Comparison of ENCODE assay signal across 9 mouse cellular contexts in genomic region chr15:102987124-102987833, GRCm38 (mm10). TPM values are rescaled to one million over a fixed set of nuclear protein-coding genes. Genes with fewer than 3 reads are reported as not detected.
DNase-seq lines count a peak whose midpoint lies in the region; ATAC-seq and TF ChIP-seq lines count a peak whose summit lies in the region.
"Had no signal": no experiment of that assay in that cellular context is flagged by ENCODE, and none has a peak within 500 bp of the region (broad histone marks: within the 10 kb centered on the region; RNA-seq: fewer than 3 reads in every experiment).

No protein-coding gene starts in this region.

- ATAC-seq in kidney, embryonic 16.5 days (ENCODE audit: low FRiP score, low TSS enrichment): 0 out of 2 replicates have a peak, but pooled peaks have one; percentile 17
- ATAC-seq in liver, embryonic 13.5 days (ENCODE audit: low read depth): no peak
- ATAC-seq in neural tube, embryonic 13.5 days (ENCODE audit: low read depth): peak; percentile 21
- peak; percentile 63 for ATAC-seq in stomach, postnatal 0 days (ENCODE audit: low FRiP score, low TSS enrichment)

- no peak overlapping the region for H3K27ac ChIP-seq in heart, embryonic 10.5 days
- peak overlapping the region; percentile 78 for H3K27ac ChIP-seq in kidney, embryonic 16.5 days (ENCODE audit: low read length)
- H3K27ac ChIP-seq in liver, embryonic 13.5 days: no peak overlapping the region
- H3K27ac ChIP-seq in neural tube, embryonic 13.5 days (replicated peaks): peak overlapping the region; percentile 99
- H3K27ac ChIP-seq in stomach, postnatal 0 days (replicated peaks): no peak overlapping the region

- no peaks in the 10 kb centered on the region for H3K27me3 ChIP-seq in C2C12 (ENCODE audit: control insufficient read depth, insufficient read depth, insufficient read length)
- peaks cover 100% of the 10 kb centered on the region for H3K27me3 ChIP-seq in heart, embryonic 10.5 days (ENCODE audit: insufficient read depth, poor library complexity, severe bottlenecking)
- H3K27me3 ChIP-seq in kidney, embryonic 16.5 days (ENCODE audit: insufficient read depth, low read length): peaks cover 44% of the 10 kb centered on the region
- H3K27me3 ChIP-seq in liver, embryonic 13.5 days: peaks cover 99% of the 10 kb centered on the region
- peaks cover 17% of the 10 kb centered on the region for H3K27me3 ChIP-seq in neural tube, embryonic 13.5 days
- peaks cover 32% of the 10 kb centered on the region for H3K27me3 ChIP-seq in stomach, postnatal 0 days (ENCODE audit: control insufficient read depth, insufficient read depth, low read length)

- no peak overlapping the region for H3K4me3 ChIP-seq in C2C12 (ENCODE audit: insufficient read depth, poor library complexity, severe bottlenecking)
- no peak overlapping the region for H3K4me3 ChIP-seq in heart, embryonic 10.5 days
- no peak overlapping the region for H3K4me3 ChIP-seq in kidney, embryonic 16.5 days (ENCODE audit: low read length)
- H3K4me3 ChIP-seq in liver, embryonic 13.5 days (replicated peaks): no peak overlapping the region
- peak overlapping the region; percentile 90 for H3K4me3 ChIP-seq in neural tube, embryonic 13.5 days
- no peak overlapping the region for H3K4me3 ChIP-seq in stomach, postnatal 0 days (ENCODE audit: low read depth, low read length)
- H3K4me3 ChIP-seq: erythroblast, embryonic 14.5 days had no signal

- H3K9me3 ChIP-seq in heart, embryonic 10.5 days: no peaks in the 10 kb centered on the region
- no peaks in the 10 kb centered on the region for H3K9me3 ChIP-seq in kidney, embryonic 16.5 days (ENCODE audit: low read length)
- no peaks in the 10 kb centered on the region for H3K9me3 ChIP-seq in liver, embryonic 13.5 days (replicated peaks)
- no peaks in the 10 kb centered on the region for H3K9me3 ChIP-seq in neural tube, embryonic 13.5 days
- no peaks in the 10 kb centered on the region for H3K9me3 ChIP-seq in stomach, postnatal 0 days (ENCODE audit: control insufficient read depth, low read length)

- H3K9ac ChIP-seq in kidney, embryonic 16.5 days (replicated peaks; ENCODE audit: low read length): peak overlapping the region; percentile 51
- H3K9ac ChIP-seq in liver, embryonic 13.5 days: no peak overlapping the region
- H3K9ac ChIP-seq in neural tube, embryonic 13.5 days: peak overlapping the region; percentile 100
- no peak overlapping the region for H3K9ac ChIP-seq in stomach, postnatal 0 days (ENCODE audit: low read length)

- H3K4me2 ChIP-seq in kidney, embryonic 16.5 days (replicated peaks; ENCODE audit: low read depth, low read length): peak overlapping the region; percentile 26
- H3K4me2 ChIP-seq in liver, embryonic 13.5 days: no peak overlapping the region
- peak overlapping the region; percentile 91 for H3K4me2 ChIP-seq in neural tube, embryonic 13.5 days
- no peak overlapping the region for H3K4me2 ChIP-seq in stomach, postnatal 0 days (replicated peaks; ENCODE audit: low read depth)

- WGBS in heart, embryonic 10.5 days: 3% methylated on average over 21 of the region's 21 CpGs
- 6% methylated on average over 21 of the region's 21 CpGs for WGBS in kidney, embryonic 16.5 days
- 4% methylated on average over 21 of the region's 21 CpGs for WGBS in liver, embryonic 13.5 days (ENCODE audit: insufficient replicate concordance)
- 4% methylated on average over 21 of the region's 21 CpGs for WGBS in neural tube, embryonic 13.5 days
- 6% methylated on average over 21 of the region's 21 CpGs for WGBS in stomach, postnatal 0 days

- peak; percentile 94 for TF ChIP-seq CTCF in C2C12 (IDR thresholded peaks at IDR 0.05; ENCODE audit: control insufficient read depth, insufficient read depth, insufficient read length)
- peak; percentile 94 for TF ChIP-seq CTCF in stomach, postnatal 0 days (IDR thresholded peaks at IDR 0.05; ENCODE audit: low read depth)

- H3ac ChIP-seq in C2C12 (ENCODE audit: control insufficient read depth, insufficient read length, low read depth): no peak overlapping the region

- H3K36me3 ChIP-seq in C2C12 (ENCODE audit: control insufficient read depth, insufficient read depth): peaks cover 27% of the 10 kb centered on the region
- no peaks in the 10 kb centered on the region for H3K36me3 ChIP-seq in heart, embryonic 10.5 days
- no peaks in the 10 kb centered on the region for H3K36me3 ChIP-seq in kidney, embryonic 16.5 days (ENCODE audit: insufficient read depth, low read length)
- no peaks in the 10 kb centered on the region for H3K36me3 ChIP-seq in liver, embryonic 13.5 days
- no peaks in the 10 kb centered on the region for H3K36me3 ChIP-seq in neural tube, embryonic 13.5 days
- H3K36me3 ChIP-seq in stomach, postnatal 0 days (ENCODE audit: control insufficient read depth, insufficient read depth, low read length): no peaks in the 10 kb centered on the region

- TF ChIP-seq EP300 in stomach, postnatal 0 days (optimal IDR thresholded peaks at IDR 0.05): no peak

- peaks cover 9% of the 10 kb centered on the region; the same call in 1 of the 2 replicates for H3K4me1 ChIP-seq in heart, embryonic 10.5 days
- H3K4me1 ChIP-seq in kidney, embryonic 16.5 days (ENCODE audit: insufficient read depth, low read length): peaks cover 75% of the 10 kb centered on the region
- H3K4me1 ChIP-seq in liver, embryonic 13.5 days (replicated peaks): no peaks in the 10 kb centered on the region
- H3K4me1 ChIP-seq in neural tube, embryonic 13.5 days (replicated peaks): peaks cover 95% of the 10 kb centered on the region
- H3K4me1 ChIP-seq in stomach, postnatal 0 days (replicated peaks; ENCODE audit: control insufficient read depth, insufficient read depth): no peaks in the 10 kb centered on the region

- peaks cover 18% of the 10 kb centered on the region for H3K79me3 ChIP-seq in C2C12 (ENCODE audit: low read depth)

- DNase-seq in adrenal gland, postnatal 14 days: peak; percentile 96
- DNase-seq in embryo, embryonic 9.5 days (ENCODE audit: extremely low spot score): peak; percentile 94
- peak; percentile 94 for DNase-seq in heart, embryonic 10.5 days (ENCODE audit: low spot score)
- DNase-seq in liver, embryonic 13.5 days: peak; percentile 55
- DNase-seq in stomach, postnatal 0 days (ENCODE audit: low spot score): peak; percentile 92

- H3K79me2 ChIP-seq in C2C12 (ENCODE audit: control insufficient read depth, insufficient read depth): peaks cover 70% of the 10 kb centered on the region

TF ChIP-seq in C2C12, 6 proteins besides CTCF, POLR2A, EP300 and RAD21 (continues in another document):
- TF ChIP-seq MYOG (IDR thresholded peaks at IDR 0.05; ENCODE audit: control insufficient read depth, extremely low read depth, insufficient read length) (no peak), MAX (IDR thresholded peaks at IDR 0.05) (peak; percentile 42), MYOD1 (IDR thresholded peaks at IDR 0.05; ENCODE audit: control insufficient read depth, insufficient read length, low read depth) (no peak)

RNA-seq across cellular contexts. Expression of gene Hoxc8, which starts 3.1 kb away (rescaled TPM):
- polyA plus RNA-seq in C2C12 (2012; fragmentation: generic; extraction: Trizol): 1.1 TPM
- total RNA-seq in adrenal gland, postnatal 14 days (2021): 19.2 and 20.1 TPM in 2 replicates
- polyA plus RNA-seq in heart, embryonic 10.5 days (2016; fragmentation: Nextera tagmentation; extraction: Ambion mirVana): 0.06 and 1.7 TPM in 2 replicates
- polyA plus RNA-seq in kidney, embryonic 16.5 days (2015; fragmentation: Nextera tagmentation; extraction: Ambion mirVana): 6.6 and 9.2 TPM in 2 replicates
- polyA plus RNA-seq in liver, embryonic 13.5 days (2015; fragmentation: Nextera tagmentation; extraction: Ambion mirVana): 0.19 and 0.20 TPM in 2 replicates
- 75.8 and 85.5 TPM in 2 replicates for polyA plus RNA-seq in neural tube, embryonic 13.5 days (2015; fragmentation: Nextera tagmentation; extraction: Ambion mirVana)
- 7.1 and 7.3 TPM in 2 replicates for polyA plus RNA-seq in stomach, postnatal 0 days (2015; fragmentation: Nextera tagmentation; extraction: Ambion mirVana)
- polyA plus RNA-seq: erythroblast, embryonic 14.5 days had no signal

RNA-seq across cellular contexts. Expression of gene Hoxc6, which starts 10.8 kb away (rescaled TPM):
- polyA plus RNA-seq in C2C12 (2012; fragmentation: generic; extraction: Trizol): 10.6 TPM
- 37.4 and 43.2 TPM in 2 replicates for total RNA-seq in adrenal gland, postnatal 14 days (2021)
- polyA plus RNA-seq in heart, embryonic 10.5 days (2016; fragmentation: Nextera tagmentation; extraction: Ambion mirVana): 0.23 and 1.8 TPM in 2 replicates
- polyA plus RNA-seq in kidney, embryonic 16.5 days (2015; fragmentation: Nextera tagmentation; extraction: Ambion mirVana): 7.6 and 11.0 TPM in 2 replicates
- polyA plus RNA-seq in liver, embryonic 13.5 days (2015; fragmentation: Nextera tagmentation; extraction: Ambion mirVana): 0.13 and 0.14 TPM in 2 replicates
- polyA plus RNA-seq in neural tube, embryonic 13.5 days (2015; fragmentation: Nextera tagmentation; extraction: Ambion mirVana): 46.8 and 51.1 TPM in 2 replicates
- polyA plus RNA-seq in stomach, postnatal 0 days (2015; fragmentation: Nextera tagmentation; extraction: Ambion mirVana): 3.3 and 4.9 TPM in 2 replicates
- polyA plus RNA-seq: erythroblast, embryonic 14.5 days had no signal

RNA-seq across cellular contexts. Expression of gene Hoxc9, which starts 11.0 kb away (rescaled TPM):
- 9.4 TPM for polyA plus RNA-seq in C2C12 (2012; fragmentation: generic; extraction: Trizol)
- total RNA-seq in adrenal gland, postnatal 14 days (2021): 1.8 and 2.1 TPM in 2 replicates
- polyA plus RNA-seq in heart, embryonic 10.5 days (2016; fragmentation: Nextera tagmentation; extraction: Ambion mirVana): 0.49 TPM in 1 of 2 replicates, not detected in the other
- 7.4 and 9.2 TPM in 2 replicates for polyA plus RNA-seq in kidney, embryonic 16.5 days (2015; fragmentation: Nextera tagmentation; extraction: Ambion mirVana)
- polyA plus RNA-seq in liver, embryonic 13.5 days (2015; fragmentation: Nextera tagmentation; extraction: Ambion mirVana): 0.07 TPM in 1 of 2 replicates, not detected in the other
- 40.9 and 43.4 TPM in 2 replicates for polyA plus RNA-seq in neural tube, embryonic 13.5 days (2015; fragmentation: Nextera tagmentation; extraction: Ambion mirVana)
- not detected in 2 replicates for polyA plus RNA-seq in stomach, postnatal 0 days (2015; fragmentation: Nextera tagmentation; extraction: Ambion mirVana)
- polyA plus RNA-seq: erythroblast, embryonic 14.5 days had no signal

RNA-seq across cellular contexts. Expression of gene Hoxc5, which starts 20.0 kb away (rescaled TPM):
- 1.6 TPM for polyA plus RNA-seq in C2C12 (2012; fragmentation: generic; extraction: Trizol)
- 6.9 and 7.4 TPM in 2 replicates for total RNA-seq in adrenal gland, postnatal 14 days (2021)
- 0.60 and 5.5 TPM in 2 replicates for polyA plus RNA-seq in heart, embryonic 10.5 days (2016; fragmentation: Nextera tagmentation; extraction: Ambion mirVana)
- polyA plus RNA-seq in kidney, embryonic 16.5 days (2015; fragmentation: Nextera tagmentation; extraction: Ambion mirVana): 4.3 and 5.9 TPM in 2 replicates
- 0.27 and 0.28 TPM in 2 replicates for polyA plus RNA-seq in liver, embryonic 13.5 days (2015; fragmentation: Nextera tagmentation; extraction: Ambion mirVana)
- 18.8 and 32.2 TPM in 2 replicates for polyA plus RNA-seq in neural tube, embryonic 13.5 days (2015; fragmentation: Nextera tagmentation; extraction: Ambion mirVana)
- polyA plus RNA-seq in stomach, postnatal 0 days (2015; fragmentation: Nextera tagmentation; extraction: Ambion mirVana): 18.0 and 18.2 TPM in 2 replicates
- polyA plus RNA-seq: erythroblast, embryonic 14.5 days had no signal

RNA-seq across cellular contexts. Expression of gene Hoxc10, which starts 20.7 kb away (rescaled TPM):
- polyA plus RNA-seq in C2C12 (2012; fragmentation: generic; extraction: Trizol): 49.6 TPM
- total RNA-seq in adrenal gland, postnatal 14 days (2021): 0.19 and 1.1 TPM in 2 replicates
- 0.07 and 0.62 TPM in 2 replicates for polyA plus RNA-seq in heart, embryonic 10.5 days (2016; fragmentation: Nextera tagmentation; extraction: Ambion mirVana)
- 49.0 and 54.0 TPM in 2 replicates for polyA plus RNA-seq in kidney, embryonic 16.5 days (2015; fragmentation: Nextera tagmentation; extraction: Ambion mirVana)
- polyA plus RNA-seq in liver, embryonic 13.5 days (2015; fragmentation: Nextera tagmentation; extraction: Ambion mirVana): not detected in 2 replicates
- 58.5 and 92.4 TPM in 2 replicates for polyA plus RNA-seq in neural tube, embryonic 13.5 days (2015; fragmentation: Nextera tagmentation; extraction: Ambion mirVana)
- polyA plus RNA-seq in stomach, postnatal 0 days (2015; fragmentation: Nextera tagmentation; extraction: Ambion mirVana): not detected in 2 replicates
- polyA plus RNA-seq: erythroblast, embryonic 14.5 days had no signal

Comparison
In these comparisons a context has a peak if more than half of its experiments do, and no peak if none do; other contexts are left out.
1. H3K27ac ChIP-seq: peak in kidney, embryonic 16.5 days (single experiment) and neural tube, embryonic 13.5 days (single experiment); none in heart, embryonic 10.5 days (single experiment), liver, embryonic 13.5 days (single experiment) and stomach, postnatal 0 days (single experiment).
2. H3K4me2 ChIP-seq: peak in kidney, embryonic 16.5 days (single experiment) and neural tube, embryonic 13.5 days (single experiment); none in liver, embryonic 13.5 days (single experiment) and stomach, postnatal 0 days (single experiment).
3. H3K9ac ChIP-seq: peak in kidney, embryonic 16.5 days (single experiment) and neural tube, embryonic 13.5 days (single experiment); none in liver, embryonic 13.5 days (single experiment) and stomach, postnatal 0 days (single experiment).
4. Peak in every context shown above with its lines, with median percentiles within 50 percentile points of each other: DNase-seq.